Mouse (Mus musculus): ENCODE results near the gene Slco1c1.
"Not testable (repeated sequence)": the region's sequence is repeated elsewhere in the genome, so short reads cannot be mapped to it uniquely, and the experiment has no call there.

The Slco1c1 gene

GRCm38 (mm10) chr6:141590002-141590401, 65.8 kb downstream of the Slco1c1 start:
- DNase-seq (ENCODE audit: low spot score in 2 of 2) = no peak

GRCm38 (mm10) chr6:141590598-141591200, 66.5 kb downstream of the Slco1c1 start:
- not testable (repeated sequence) for DNase-seq (ENCODE audit: low spot score in 2 of 2)

- DNase-seq (ENCODE audit: low spot score in 2 of 2) = no peak
Measured at GRCm38 (mm10) chr6:141596081-141596480, 71.9 kb downstream of the Slco1c1 start.

GRCm38 (mm10) chr6:141597037-141597436, 72.9 kb downstream of the Slco1c1 start:
- no peak for DNase-seq (ENCODE audit: low spot score in 2 of 2)

GRCm38 (mm10) chr6:141600940-141601339, 76.8 kb downstream of the Slco1c1 start:
- DNase-seq (ENCODE audit: low spot score in 2 of 2) = no peak

- DNase-seq (ENCODE audit: low spot score in 2 of 2) = no peak
Measured at GRCm38 (mm10) chr6:141610702-141611260, 86.6 kb downstream of the Slco1c1 start.

- no peak for DNase-seq (ENCODE audit: low spot score in 2 of 2)
Measured at GRCm38 (mm10) chr6:141614017-141614416, 89.8 kb downstream of the Slco1c1 start.

GRCm38 (mm10) chr6:141615348-141615747, 91.2 kb downstream of the Slco1c1 start:
- DNase-seq (ENCODE audit: low spot score in 2 of 2) = no peak
